Mouse (Mus musculus): ENCODE data around the gene Pygm.

Pygm gene

DNA sequence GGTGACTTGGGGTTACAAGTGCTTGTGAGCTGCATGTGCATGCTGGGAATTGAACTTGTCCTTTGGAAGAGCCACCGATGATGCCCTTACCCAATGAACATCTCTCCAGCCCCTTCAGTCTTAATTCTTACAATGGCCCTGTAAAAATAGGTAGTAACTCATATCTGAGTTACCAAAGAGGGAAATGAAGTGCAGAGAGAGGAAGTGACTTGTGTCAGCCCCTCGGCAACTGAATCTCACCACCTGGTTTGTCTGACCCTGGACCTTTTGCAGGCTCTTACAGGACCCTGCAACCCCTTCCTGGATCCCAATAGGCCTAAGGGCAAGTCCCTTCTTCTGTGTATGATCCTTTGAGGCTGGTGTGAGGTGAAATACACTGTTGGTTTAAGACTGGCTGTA is 32.1 kb upstream of the Pygm start:
- DNase-seq (ENCODE audit: low read depth, low spot score), result no peak

DNA sequence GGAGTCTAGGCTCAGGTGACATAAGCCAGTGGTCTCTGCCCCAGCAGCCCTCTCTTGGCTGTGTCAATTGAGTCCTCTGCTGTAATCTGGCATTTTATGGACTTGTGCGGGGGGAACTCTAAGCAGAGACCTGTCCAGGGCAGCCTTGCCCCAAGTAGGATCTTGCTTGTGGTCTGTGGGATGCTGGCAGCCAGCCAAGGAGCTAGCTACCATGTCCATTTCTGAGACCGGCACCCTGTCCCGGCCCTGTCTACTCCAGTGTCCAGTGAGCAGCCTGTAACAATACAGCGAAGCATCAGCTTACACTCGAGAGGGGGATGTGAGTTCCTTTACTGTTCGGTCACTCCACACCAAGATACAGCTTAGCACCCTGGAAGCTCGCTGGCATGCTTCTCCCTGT is 30.2 kb upstream of the Pygm start:
- no peak for DNase-seq (ENCODE audit: low read depth, low spot score)

DNA sequence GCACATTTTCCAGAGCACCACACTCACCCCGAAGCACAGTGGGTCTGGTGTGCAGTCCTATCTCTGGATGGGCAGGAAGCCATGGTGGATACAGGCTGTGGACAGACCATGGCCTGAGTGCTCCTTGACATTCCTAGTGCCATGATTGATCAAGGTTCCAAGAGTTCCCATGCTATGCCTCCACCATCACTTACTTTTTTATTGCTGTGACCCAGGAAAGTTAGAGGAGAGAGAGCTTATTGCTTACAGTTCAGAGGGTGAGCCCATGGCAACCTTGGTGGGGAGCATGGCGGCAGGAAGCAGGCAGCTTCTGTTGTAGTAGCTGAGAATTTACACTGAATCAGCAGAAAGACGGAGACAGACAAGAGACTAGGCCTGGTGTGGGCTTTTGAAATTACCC is 22.9 kb upstream of the Pygm start:
- no peak for DNase-seq (ENCODE audit: low read depth, low spot score)

- no peak for DNase-seq (ENCODE audit: low read depth, low spot score)
These were observed 21.1 kb upstream of the Pygm start for GRCm38 (mm10) chr19:6363091-6363410.

- DNase-seq (ENCODE audit: low read depth, low spot score), result peak; percentile 100
These were observed 20.6 kb upstream of the Pygm start, which contains the start of gene Sf1 for GRCm38 (mm10) chr19:6363411-6364240. TSS of gene Sf1 (plus strand) at chr19:6363690.

- DNase-seq (ENCODE audit: low read depth, low spot score), result peak; percentile 96
These were observed 19.9 kb upstream of the Pygm start for GRCm38 (mm10) chr19:6364317-6364725.

- DNase-seq (ENCODE audit: low read depth, low spot score), result no peak
These were observed 19.4 kb upstream of the Pygm start for GRCm38 (mm10) chr19:6364842-6365241.

DNA sequence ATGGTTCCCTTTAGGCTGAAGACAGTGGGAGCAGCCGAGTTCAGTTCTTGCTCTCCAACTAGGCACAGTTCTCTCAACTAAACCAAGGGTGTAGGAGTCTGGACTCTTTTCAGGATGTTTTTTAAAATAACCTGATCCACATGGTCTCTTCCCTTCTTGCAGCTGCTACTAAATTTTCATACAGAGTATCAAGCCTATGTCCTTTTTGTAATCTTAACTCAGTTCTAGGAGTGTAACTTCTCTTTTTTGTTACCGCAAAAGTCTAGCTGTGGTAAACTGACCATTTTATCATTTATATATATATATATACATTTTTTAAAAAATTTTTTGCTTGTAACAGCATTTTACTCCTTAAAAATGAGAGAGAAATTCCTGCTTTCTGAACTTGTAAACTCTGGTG is 14.0 kb upstream of the Pygm start:
- no peak for DNase-seq (ENCODE audit: low read depth, low spot score)

- DNase-seq (ENCODE audit: low read depth, low spot score), result no peak
These were observed 11.8 kb upstream of the Pygm start for GRCm38 (mm10) chr19:6372433-6372832.

GRCm38 (mm10) chr19:6373539-6374400 is 10.4 kb upstream of the Pygm start:
- peak; percentile 89 for DNase-seq (ENCODE audit: low read depth, low spot score)

DNA sequence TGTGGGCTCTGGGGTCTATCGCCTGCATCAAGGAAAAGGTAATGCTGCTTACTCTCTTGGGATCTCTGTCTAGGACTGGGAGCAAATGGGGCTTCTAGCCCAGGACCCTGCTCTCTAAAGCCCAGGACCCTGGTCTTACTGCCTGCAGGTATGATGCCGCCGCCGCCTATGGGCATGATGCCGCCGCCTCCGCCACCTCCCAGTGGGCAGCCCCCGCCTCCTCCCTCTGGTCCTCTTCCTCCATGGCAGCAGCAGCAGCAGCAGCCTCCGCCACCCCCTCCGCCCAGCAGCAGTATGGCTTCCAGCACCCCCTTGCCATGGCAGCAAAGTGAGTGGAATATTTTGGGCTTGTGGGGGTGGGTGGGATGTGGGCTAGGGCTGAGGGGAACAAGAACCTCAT is 9.6 kb upstream of the Pygm start:
- DNase-seq (ENCODE audit: low read depth, low spot score), result no peak

- DNase-seq (ENCODE audit: low read depth, low spot score), result no peak
These were observed 8.6 kb upstream of the Pygm start for GRCm38 (mm10) chr19:6375423-6376254.

DNA sequence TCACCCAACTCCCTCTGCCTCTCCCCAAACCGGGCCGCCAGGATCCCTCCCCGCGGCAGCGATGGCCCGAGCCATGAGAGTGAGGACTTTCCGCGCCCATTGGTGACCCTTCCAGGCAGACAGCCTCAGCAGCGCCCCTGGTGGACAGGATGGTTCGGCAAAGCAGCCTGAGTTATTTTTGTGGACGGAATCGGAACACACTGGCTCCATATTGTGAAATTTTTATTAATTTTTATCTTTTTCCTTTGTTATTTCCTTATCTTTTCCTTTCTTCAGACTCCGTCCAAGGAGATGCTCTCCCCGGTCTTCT is 8.0 kb upstream of the Pygm start:
- peak; percentile 59 for DNase-seq (ENCODE audit: low read depth, low spot score)

DNA sequence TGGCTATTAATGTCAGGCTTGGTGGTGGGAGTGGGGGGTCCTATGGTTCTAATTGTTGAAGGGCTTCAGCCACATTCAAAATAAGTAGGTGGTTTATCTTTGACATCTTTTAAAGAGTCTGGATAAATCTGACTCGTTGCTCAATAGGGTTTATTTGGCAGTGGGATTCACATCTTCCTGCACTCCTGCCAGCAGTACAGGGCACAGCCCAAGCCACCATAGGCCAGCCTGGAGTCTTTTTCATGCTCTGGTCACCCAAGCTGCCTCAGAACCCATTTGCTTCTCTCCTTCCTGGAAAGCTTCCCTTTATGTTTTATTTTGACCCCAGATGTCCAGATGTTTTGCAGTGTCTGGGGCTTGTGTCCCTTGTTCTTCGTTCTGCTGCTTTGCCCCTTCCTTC is 7.6 kb upstream of the Pygm start:
- no peak for DNase-seq (ENCODE audit: low read depth, low spot score)

- DNase-seq (ENCODE audit: low read depth, low spot score), result no peak
These were observed 6.7 kb upstream of the Pygm start for GRCm38 (mm10) chr19:6377327-6378040.

GRCm38 (mm10) chr19:6380411-6381166 is 3.6 kb upstream of the Pygm start:
- DNase-seq (ENCODE audit: low read depth, low spot score), result no peak

GRCm38 (mm10) chr19:6381238-6381637 is 3.0 kb upstream of the Pygm start:
- no peak for DNase-seq (ENCODE audit: low read depth, low spot score)

DNA sequence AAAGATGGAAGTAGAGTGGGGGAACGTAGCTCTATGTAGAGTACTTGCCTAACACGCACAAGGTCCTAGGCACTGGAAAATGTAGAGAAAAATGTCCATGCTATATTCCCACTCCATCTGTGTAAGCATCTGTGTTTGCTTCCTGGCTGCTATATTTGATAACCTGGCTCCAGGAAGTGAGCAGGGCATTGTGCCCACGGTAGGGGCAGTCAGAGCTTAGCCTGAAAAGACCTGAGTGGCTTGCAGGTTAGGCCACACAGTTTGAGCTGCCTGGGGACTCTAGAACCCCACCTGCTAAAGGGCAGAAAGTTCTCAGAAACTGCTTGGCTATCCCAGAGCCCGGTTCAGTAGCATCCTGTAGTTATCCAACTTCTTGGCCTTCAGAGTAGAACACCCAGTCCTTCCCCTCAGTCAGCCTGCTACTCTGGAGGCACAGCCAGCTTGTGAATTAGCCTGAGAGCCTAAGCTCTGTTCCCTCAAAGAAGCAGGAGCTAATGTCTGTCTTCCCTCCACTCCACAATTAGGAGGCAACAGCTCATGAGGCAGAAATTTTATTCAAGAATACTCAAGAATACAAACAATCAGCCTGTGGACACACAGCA is 1.8 kb upstream of the Pygm start:
- no peak for DNase-seq (ENCODE audit: low read depth, low spot score)

GRCm38 (mm10) chr19:6383470-6383869 is 729 bp upstream of the Pygm start:
- no peak for DNase-seq (ENCODE audit: low read depth, low spot score)

- no peak for DNase-seq (ENCODE audit: low read depth, low spot score)
These were observed 755 bp downstream of the Pygm start for GRCm38 (mm10) chr19:6384954-6385353.
